Comparison of ENCODE assay signal across 8 mouse cellular contexts in the genomic region with DNA sequence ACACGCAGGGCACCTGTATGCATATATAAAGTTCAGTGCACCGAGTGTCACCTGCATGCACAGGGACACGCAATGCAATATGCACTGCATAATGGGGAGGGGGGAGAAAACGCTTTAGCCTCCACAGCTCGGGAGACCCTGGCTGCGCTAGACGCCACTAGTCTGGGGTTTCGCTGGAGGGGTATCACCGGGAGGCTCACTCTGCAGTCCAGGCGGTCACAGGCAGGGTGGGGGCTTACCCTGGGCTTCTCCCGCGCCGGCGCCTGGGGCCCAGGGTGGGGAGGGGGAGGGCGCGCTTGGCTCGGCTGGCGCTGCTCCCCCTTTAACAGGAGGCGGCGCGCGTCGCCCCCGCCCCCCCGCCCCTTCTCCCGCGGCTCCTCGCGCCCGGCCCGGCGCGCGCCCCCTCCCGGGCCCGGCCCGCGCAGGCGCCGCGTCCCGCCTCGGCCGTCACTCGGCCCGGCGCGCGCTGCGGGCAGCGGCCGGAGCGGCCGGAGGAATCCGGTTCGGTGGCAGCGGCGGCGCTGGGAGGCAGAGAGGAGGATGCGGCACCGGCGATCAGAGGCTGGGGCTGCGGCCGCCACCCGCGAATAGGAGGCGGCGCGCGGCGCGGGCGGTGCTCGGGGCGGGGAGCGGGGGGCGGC. TPM values are rescaled to one million over a fixed set of nuclear protein-coding genes. Genes with fewer than 3 reads are reported as not detected.
DNase-seq lines count a peak whose midpoint lies in the region; ATAC-seq lines count a peak whose summit lies in the region.

A gene (plus strand): TSS at position 450 of the 641 bp plus-strand sequence.

- no peak for ATAC-seq in heart, embryonic 15.5 days (replicated peaks; ENCODE audit: insufficient number of reproducible peaks, insufficient read depth, low FRiP score, low read depth)
- ATAC-seq in monocyte, adult 5-6 weeks (replicated peaks; ENCODE audit: insufficient number of reproducible peaks, low FRiP score, low TSS enrichment, poor library complexity, severe bottlenecking): no peak

- peak within 1 kb of the TSS; percentile 64 for H3K9ac ChIP-seq in heart, embryonic 15.5 days

- no peaks in the 10 kb centered on the region for H3K9me3 ChIP-seq in heart, embryonic 15.5 days (replicated peaks)

- peaks cover 86% of the 10 kb centered on the region for H3K27me3 ChIP-seq in heart, embryonic 15.5 days

- peak within 1 kb of the TSS; percentile 99 for H3K4me2 ChIP-seq in heart, embryonic 15.5 days

- H3K36me3 ChIP-seq in heart, embryonic 15.5 days: no peaks in the 10 kb centered on the region

- peak within 1 kb of the TSS; percentile 65 for H3K4me3 ChIP-seq in heart, embryonic 15.5 days

- peak; percentile 48 for DNase-seq in right cerebral cortex, adult 18-20 months
- no peak for DNase-seq in right cerebral cortex, postnatal 36 days (ENCODE audit: low spot score in 2 of 2)
- DNase-seq in cerebellum, adult 8-10 months: peak; percentile 41
- DNase-seq in layer of hippocampus, postnatal 10 days (ENCODE audit: low spot score in 2 of 2): peak; percentile 58 to 70
- DNase-seq in lung, postnatal 4 days: peak; percentile 25 to 41
- peak; percentile 10 for DNase-seq in thymus, postnatal 25 days

- under 1% methylated on average over 24 of the region's 77 CpGs for WGBS in heart, embryonic 15.5 days

- H3K4me1 ChIP-seq in heart, embryonic 15.5 days (replicated peaks): peaks cover 43% of the 10 kb centered on the region

- no peak within 1 kb of the TSS for H3K27ac ChIP-seq in heart, embryonic 15.5 days

RNA-seq across cellular contexts. Expression of the gene that starts here (rescaled TPM):
- polyA plus RNA-seq in heart, embryonic 15.5 days (2015; fragmentation: Nextera tagmentation; extraction: Ambion mirVana): 1.3 and 2.2 TPM in 2 replicates
- total RNA-seq in layer of hippocampus, postnatal 10 days (2021): 100 to 1,000 TPM; 390 to 419 TPM
- 2.0 to 2.3 TPM in 2 of 3 replicates, not detected in the other for total RNA-seq in monocyte, adult 5-6 weeks (2017)

Comparison
In these comparisons a context has a peak if more than half of its experiments do, and no peak if none do; other contexts are left out.
1. RNA of the gene that starts here (total RNA-seq): 390 to 419 TPM in layer of hippocampus, postnatal 10 days; 2.0 to 2.3 TPM in monocyte, adult 5-6 weeks; every median in the first group is over 100 times any median in the second.
2. DNase-seq: peak in right cerebral cortex, adult 18-20 months (single experiment), cerebellum, adult 8-10 months (single experiment), layer of hippocampus, postnatal 10 days (2 of 2), lung, postnatal 4 days (2 of 2) and thymus, postnatal 25 days (single experiment); none in right cerebral cortex, postnatal 36 days (0 of 2).